Mouse (Mus musculus): ENCODE results near the gene Gm39653. TPM values are rescaled to one million over a fixed set of nuclear protein-coding genes. Genes with fewer than 3 reads are reported as not detected.

Gene Gm39653
- polyA plus RNA-seq, 1 experiment, result not detected

Other genes with a start within 250 kb of the Gm39653 start
- gene Adam23, start 170.1 kb upstream of the Gm39653 start, polyA plus RNA-seq (2012; rRNA removed), result 12.9 and 21.5 TPM in 2 replicates
- gene Dytn, start 71.0 kb downstream of the Gm39653 start, polyA plus RNA-seq (2012; rRNA removed), result not detected in 2 replicates
- gene Mdh1b, start 114.3 kb downstream of the Gm39653 start, polyA plus RNA-seq (2012; rRNA removed), result 0.26 and 0.49 TPM in 2 replicates
- gene Fastkd2, start 114.6 kb downstream of the Gm39653 start, polyA plus RNA-seq (2012; rRNA removed), result 4.3 and 5.1 TPM in 2 replicates
- gene 4933402D24Rik, start 153.3 kb downstream of the Gm39653 start, polyA plus RNA-seq (2012; rRNA removed), result not detected in 2 replicates